Mouse (Mus musculus) adrenal gland, postnatal 25 days (tissue): ENCODE results near the gene Cyth3. TPM values are rescaled to one million over a fixed set of nuclear protein-coding genes. Genes with fewer than 3 reads are reported as not detected.
A peak's percentile ranks its signal among the peaks of the same experiment; 100 is the strongest.

Experiments used
- DNase-seq: peaks from one replicate; pipeline ENCODE4 v3.0.0; 2021; ENCODE audit warnings: mixed read lengths
- total RNA-seq: library from RNA; stranded (reverse); gene quantifications from 2 replicates; pipeline ENCODE4 v1.2.3, GENCODE M21; 2021

The Cyth3 gene
- total RNA-seq, 1 experiment from 2014 or later, result 193 TPM

DNA sequence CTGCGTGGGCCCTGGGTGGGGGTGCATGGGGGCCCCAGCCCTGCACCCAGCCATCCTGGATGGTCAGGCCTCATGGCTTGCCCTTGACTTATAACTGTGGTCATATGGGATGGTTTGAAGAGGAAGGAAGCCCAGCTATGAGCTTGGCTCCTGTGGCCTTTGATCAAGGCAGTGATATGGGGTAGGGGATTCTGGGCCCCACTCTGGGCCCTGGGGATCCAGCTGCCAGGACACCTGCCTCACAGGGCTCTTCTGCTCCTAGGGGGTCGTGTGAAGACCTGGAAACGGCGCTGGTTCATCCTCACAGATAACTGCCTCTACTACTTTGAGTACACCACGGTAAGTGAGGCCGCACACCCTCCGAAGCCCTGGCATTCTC lies 84.6 kb downstream of the Cyth3 start:
- DNase-seq, result no peak

- DNase-seq, result peak; percentile 76
Observed at GRCm38 (mm10) chr5:143711326-143711725, 89.1 kb downstream of the Cyth3 start.

DNA sequence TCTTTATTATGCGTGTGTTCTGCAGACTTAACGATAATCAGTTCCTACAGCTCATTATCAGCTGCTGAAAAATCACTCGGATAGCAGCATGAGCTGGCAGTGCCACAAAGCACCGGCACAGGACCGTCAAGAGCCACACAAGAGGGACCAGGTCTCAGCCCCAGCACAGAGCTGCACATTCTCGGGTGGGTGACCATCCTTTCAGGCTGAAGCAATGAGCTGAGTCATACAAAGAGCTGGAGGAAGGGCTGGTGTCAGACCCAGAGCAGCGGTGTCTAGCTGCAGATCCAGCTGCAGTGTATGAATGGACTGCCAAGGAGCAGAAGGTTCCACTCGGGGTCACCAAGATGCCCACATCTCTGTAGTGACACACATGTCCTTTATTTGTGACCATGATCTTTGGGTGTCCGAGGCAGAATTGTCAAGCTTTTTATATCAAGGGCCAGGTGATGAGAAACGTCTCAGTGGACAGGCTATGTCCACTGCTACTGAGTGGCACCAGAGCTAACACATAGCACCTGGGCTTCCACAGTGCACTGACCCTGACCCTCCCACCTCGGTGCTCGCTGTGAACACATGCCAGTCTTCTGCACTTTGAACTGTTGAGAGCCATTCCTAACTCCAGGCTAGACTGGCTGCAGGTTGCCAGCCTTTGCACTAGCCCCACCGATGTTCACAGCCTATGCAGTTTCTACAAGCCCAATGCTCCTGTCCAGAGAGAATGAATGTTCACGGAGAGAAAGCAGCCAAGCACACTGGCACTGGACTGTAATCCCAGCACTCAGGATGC lies 90.0 kb downstream of the Cyth3 start:
- no peak for DNase-seq

DNA sequence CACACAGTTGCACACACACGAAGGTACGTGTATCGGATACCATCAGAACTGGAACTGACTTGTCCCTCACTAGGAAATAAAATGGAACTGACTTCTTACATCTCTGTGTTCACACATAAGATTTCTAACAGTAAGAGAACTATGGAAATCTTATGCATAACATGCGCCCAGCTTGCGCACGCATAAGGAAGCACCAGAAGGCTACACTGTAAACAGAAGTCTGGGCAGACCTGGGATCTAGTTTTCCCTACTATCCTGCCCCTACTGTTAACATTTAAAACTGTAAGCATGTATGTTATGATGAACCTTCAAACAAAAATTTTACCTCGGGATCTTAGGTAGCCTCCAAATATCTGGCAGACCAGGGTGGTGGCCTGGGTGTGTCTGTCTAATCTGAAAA lies 99.7 kb downstream of the Cyth3 start:
- DNase-seq, result no peak

DNA sequence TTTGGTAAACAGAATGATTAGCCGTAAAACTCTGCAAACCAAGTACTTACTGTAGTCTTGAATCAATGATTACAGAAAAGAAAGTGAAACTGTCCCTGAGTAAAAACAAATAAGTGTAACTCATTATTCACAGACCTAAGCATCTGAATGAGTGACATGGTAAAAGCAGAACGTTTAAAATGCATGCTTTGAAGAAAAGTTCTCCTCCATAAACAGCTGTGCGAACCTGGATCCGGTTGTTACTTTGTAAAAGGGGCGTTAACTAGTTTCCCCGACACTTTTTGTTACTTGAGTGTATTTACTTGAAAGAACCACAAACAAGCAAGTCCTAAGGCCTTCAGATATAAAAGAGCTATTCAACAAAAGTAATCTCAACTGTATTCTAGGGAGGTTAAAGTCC lies 108.7 kb downstream of the Cyth3 start:
- DNase-seq, result no peak

GRCm38 (mm10) chr5:143731483-143732112 lies 109.4 kb downstream of the Cyth3 start:
- DNase-seq, result peak; percentile 39

- DNase-seq, result peak; percentile 96
Observed at GRCm38 (mm10) chr5:143732180-143732891, 110.1 kb downstream of the Cyth3 start, which contains the start of gene Usp42. Gene Usp42, minus strand, starts transcription at chr5:143732280.

DNA sequence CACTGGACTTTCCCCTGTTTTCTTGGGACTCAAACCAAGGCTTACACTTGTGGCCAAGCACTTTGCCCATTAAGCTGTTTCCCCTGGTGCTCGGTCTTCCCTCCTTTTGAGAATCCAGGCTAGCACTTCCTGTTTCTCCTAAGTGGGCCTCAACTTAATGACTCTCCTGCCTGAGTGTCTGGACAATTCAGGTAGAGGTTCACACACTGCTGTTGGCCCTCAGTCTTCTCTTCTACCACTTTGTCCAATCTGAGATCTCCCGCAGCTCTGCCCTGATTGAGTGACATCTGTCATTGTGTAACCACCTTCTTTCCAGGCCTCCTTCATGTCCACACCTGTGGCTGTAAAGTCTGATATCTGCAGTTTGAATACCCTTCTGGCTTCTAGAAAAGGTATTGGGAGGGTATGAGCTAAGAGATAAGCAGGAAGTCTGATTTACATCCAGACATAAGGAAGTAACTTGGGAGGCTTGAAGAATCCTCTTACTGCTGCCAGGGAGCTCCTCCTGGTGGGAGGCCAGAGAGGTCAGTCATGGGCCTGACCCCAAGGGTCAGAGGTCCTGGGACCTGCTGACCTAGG lies 127.5 kb downstream of the Cyth3 start:
- DNase-seq, result no peak

- no peak for DNase-seq
Observed at GRCm38 (mm10) chr5:143755529-143756141, 133.4 kb downstream of the Cyth3 start.

DNA sequence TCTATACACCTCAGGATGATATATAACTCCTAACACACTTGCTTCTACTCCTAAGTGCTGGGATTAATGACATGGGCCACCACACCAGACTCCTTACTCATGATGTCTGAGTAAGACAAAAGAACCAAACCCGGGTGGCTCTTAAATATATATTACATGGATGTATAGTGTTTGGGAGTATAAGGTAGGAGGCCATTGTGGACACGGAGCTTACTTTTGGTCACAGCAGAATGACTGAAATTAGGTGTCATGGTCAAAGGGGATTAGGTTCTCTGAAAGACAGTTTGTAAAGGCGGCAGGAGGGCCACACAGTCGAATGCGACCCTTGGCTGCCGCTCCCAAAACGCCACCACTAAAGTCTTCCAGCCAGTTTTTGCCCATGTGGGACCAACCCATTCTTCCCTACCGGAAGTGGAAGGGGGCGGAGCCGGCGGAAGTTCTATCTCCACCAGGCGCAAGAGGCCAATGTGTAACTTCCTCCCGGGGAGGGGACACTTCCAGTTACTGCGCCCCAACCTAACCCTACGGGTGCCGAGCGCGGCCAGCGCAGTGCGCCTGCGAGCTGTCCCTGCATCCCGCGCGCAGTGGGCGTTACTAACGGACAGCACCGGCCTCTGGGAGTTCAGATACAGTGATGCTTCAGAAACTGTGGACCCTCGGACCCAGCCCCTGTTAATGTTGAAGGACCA lies 135.7 kb downstream of the Cyth3 start:
- DNase-seq, result peak; percentile 89

DNA sequence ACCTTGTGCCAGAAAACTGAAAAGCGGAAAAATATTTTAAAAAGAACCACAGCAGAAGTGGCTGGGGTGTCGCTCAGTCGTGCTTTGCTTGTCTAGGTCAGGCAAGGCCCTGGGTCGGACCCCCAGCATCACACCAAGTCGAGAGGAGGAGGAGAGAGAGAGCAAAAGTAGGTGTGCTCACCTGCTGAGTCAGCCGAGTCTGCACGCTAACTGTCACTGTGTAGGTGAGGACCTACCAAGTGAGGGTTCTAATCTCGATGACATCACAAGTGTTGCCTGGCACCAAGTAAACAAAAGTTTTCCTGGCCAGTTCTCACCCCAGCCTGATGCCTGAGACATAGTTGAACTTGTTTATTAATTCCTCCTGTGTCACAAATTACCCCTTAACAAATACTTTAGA lies 137.3 kb downstream of the Cyth3 start:
- no peak for DNase-seq

Other genes with a start within 250 kb of the Cyth3 start
- 91.4 and 91.9 TPM in 2 replicates for gene Kdelr2, start 218.6 kb upstream of the Cyth3 start, total RNA-seq
- 18.7 and 21.9 TPM in 2 replicates for gene Daglb, start 157.9 kb upstream of the Cyth3 start, total RNA-seq
- 358 and 372 TPM in 2 replicates for gene Rac1, start 94.4 kb upstream of the Cyth3 start, total RNA-seq
- 14.7 and 17.9 TPM in 2 replicates for gene Usp42, start 109.8 kb downstream of the Cyth3 start, total RNA-seq
- 32.2 and 42.0 TPM in 2 replicates for gene Eif2ak1, start 195.3 kb downstream of the Cyth3 start, total RNA-seq